ENCODE assay signal across 22 mouse cellular contexts in genomic region chr2:151434203-151434602, GRCm38 (mm10). TPM values are rescaled to one million over a fixed set of nuclear protein-coding genes. Genes with fewer than 3 reads are reported as not detected.
DNase-seq lines count a peak whose midpoint lies in the region; TF ChIP-seq lines count a peak whose summit lies in the region.
"Not testable (repeated sequence)": the region's sequence is repeated elsewhere in the genome, so short reads cannot be mapped to it uniquely, and the experiment has no call there.
"Had no signal": no experiment of that assay in that cellular context is flagged by ENCODE, and none has a peak within 500 bp of the region (broad histone marks: within the 10 kb centered on the region; RNA-seq: fewer than 3 reads in every experiment).

No protein-coding gene starts in this region.

- not testable (repeated sequence) for H3K27me3 ChIP-seq in C2C12 (ENCODE audit: control insufficient read depth, insufficient read depth, insufficient read length)

- H3K79me2 ChIP-seq in C2C12 (ENCODE audit: control insufficient read depth, insufficient read depth), result not testable (repeated sequence)

- peak; percentile 28 for DNase-seq in R1 (ENCODE audit: low read depth, low spot score)
- DNase-seq in cerebellum, postnatal 10 days, result peak; percentile 10 to 17
- DNase-seq in heart, postnatal 4 days, result peak; percentile 10
- peak; percentile 2 to 43 for DNase-seq in kidney, postnatal 36 days
- DNase-seq in lung, postnatal 10 days, result peak; percentile 2
- peak; percentile 3 for DNase-seq in right cerebral cortex, adult 18-20 months

- not testable (repeated sequence) for TF ChIP-seq CTCF in C2C12 (IDR thresholded peaks at IDR 0.05; ENCODE audit: control insufficient read depth, insufficient read depth, insufficient read length)

- H3K4me3 ChIP-seq in C2C12 (ENCODE audit: insufficient read depth, poor library complexity, severe bottlenecking), result not testable (repeated sequence)

- not testable (repeated sequence) for H3ac ChIP-seq in C2C12 (ENCODE audit: control insufficient read depth, insufficient read length, low read depth)

- H3K36me3 ChIP-seq in C2C12 (ENCODE audit: control insufficient read depth, insufficient read depth), result not testable (repeated sequence)

- not testable (repeated sequence) for H3K79me3 ChIP-seq in C2C12 (ENCODE audit: low read depth)

TF ChIP-seq in C2C12, 6 proteins besides CTCF, POLR2A, EP300 and RAD21:
- peak; percentile 30 for TF ChIP-seq MAX (IDR thresholded peaks at IDR 0.05)

RNA-seq across cellular contexts. Expression of gene 4921509C19Rik, which starts 41.8 kb away (rescaled TPM):
- polyA plus RNA-seq in C2C12 (2012; fragmentation: generic; extraction: Trizol), result not detected
- not detected for total RNA-seq in heart, postnatal 4 days (2021)
- total RNA-seq: adrenal gland, postnatal 4 days; gastrocnemius, postnatal 36 days; heart, postnatal 25 days; left cerebral cortex, postnatal 10 days; megakaryocyte-erythroid progenitor cell, adult 5-6 weeks; monocyte, adult 5-6 weeks had no signal
- polyA plus RNA-seq: embryonic facial prominence, embryonic 14.5 days; forebrain, embryonic 10.5 days; frontal cortex, adult 2 months; heart, embryonic 11.5 days; hindbrain, embryonic 16.5 days; kidney, embryonic 14.5 days; lung, embryonic 15.5 days; neural tube, embryonic 14.5 days; stomach, embryonic 16.5 days had no signal

RNA-seq across cellular contexts. Expression of gene Nsfl1c, which starts 59.8 kb away (rescaled TPM):
- polyA plus RNA-seq in C2C12 (2012; fragmentation: generic; extraction: Trizol), result 141 TPM
- 100 to 1,000 TPM; 101 to 102 TPM for total RNA-seq in heart, postnatal 4 days (2021)
